Mouse (Mus musculus) cerebellum, postnatal 14 days (tissue): ENCODE measurements around the gene Gng7.

Source experiments
- DNase-seq, 2 experiments: peaks; one replicate each; pipeline ENCODE4 v3.0.0; 2021; ENCODE audit warnings: mixed read lengths in 2 of 2

The Gng7 gene

DNA sequence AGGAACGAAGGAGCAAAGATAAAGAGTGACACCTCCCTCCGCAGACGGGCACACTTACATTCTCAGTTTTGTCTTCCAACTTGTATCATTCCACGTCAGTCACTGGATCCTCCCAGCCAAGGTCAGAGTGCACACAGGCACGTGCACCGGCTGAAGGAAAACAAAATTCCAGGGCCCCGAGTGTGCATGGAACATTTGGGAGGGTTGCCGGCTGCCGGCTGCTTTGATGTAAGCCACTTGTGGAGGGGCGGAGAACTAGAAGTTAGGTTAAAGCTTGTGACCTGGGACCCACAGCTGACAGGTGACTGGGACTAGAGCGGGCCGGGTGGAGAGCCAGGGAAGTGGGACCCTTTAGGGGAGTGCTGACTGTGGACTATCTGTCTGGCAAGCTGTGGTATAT, 48.4 kb downstream of the Gng7 start:
- DNase-seq = no peak

DNA sequence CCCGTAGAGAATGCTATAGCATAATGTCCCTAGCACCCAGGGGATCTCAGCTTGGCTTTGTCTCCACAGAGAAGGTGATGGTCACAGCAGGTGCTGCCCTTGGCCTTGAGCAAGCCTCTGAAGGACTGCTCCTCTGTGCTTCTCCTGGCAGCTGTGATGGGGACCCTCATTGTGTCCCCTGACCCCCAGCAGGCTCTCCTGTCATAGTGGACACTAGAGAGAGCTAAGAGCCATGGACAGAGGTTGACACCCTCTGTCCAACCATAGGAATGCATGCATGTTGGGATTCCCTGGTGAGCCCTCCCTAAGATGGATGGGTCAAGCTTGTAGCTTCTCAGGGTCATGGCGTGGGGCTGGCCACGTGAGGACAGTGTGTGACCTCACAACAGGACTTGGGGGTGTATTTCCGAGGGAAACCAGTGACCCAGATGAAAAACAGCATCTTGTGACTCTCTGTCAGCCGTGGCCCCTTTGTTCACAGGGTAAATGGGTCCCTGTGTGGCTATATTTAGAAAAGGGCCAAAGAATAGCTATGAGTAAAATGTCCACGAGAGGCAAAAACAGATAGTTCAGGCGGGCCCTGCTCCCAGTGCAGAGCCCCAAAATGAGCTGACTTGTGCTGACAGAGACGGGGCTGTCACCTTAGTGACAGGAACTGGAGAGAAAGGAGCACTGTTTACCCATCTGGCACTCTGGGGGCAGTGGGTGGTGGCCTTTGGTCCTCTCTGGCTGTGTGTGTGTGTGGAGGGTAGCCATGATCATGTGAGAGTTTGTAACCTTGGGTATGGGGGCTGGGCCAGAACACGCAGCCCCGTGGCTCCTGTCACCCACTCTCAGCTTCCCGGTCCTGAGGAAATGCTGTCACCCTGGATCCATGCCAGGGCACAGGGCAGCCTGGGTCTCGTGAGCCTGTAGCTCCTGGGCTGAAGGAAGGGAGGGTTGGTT, 51.4 kb downstream of the Gng7 start:
- DNase-seq = peak in 1 of 2 experiments; percentile 48

DNA sequence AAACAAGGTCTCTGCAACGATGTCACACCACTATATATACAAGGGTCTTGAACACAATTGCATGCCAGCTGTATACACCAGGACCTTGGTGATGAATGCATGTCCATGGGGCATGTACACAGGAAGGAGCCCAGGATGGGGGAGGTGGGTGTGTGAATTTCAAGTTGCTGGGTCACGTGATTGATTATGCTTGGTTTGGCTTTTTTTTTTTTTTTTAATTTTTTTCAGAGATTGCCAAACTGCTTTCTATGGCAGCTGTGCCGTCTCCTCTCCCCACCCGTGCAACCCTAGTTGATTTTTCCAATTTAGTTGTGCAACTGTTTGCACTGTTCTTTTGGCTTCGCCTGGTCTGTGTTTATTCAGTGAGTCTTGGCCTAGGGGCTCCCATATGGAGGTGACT, 52.2 kb downstream of the Gng7 start:
- no peak for DNase-seq

DNA sequence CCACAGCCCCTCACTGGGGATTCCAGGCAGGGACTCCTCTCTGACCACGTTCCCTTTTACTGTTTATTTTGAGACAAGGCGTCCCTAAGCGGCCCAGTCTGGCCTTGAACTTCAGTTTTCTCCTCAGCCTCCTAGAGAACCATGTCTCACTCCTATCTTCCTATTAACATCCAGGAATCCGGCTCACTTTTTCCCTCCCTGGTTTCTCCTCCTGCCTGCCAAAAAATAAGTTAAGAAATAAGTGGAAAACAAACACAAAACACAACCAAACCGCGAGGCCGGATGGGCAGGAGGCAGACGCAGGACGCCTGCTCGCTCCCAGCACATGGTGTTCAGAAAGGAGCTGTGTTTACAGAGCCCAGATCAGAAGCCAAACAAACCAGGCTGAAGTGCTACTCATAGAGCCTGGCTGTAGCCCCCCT, 52.7 kb downstream of the Gng7 start:
- no peak for DNase-seq

DNA sequence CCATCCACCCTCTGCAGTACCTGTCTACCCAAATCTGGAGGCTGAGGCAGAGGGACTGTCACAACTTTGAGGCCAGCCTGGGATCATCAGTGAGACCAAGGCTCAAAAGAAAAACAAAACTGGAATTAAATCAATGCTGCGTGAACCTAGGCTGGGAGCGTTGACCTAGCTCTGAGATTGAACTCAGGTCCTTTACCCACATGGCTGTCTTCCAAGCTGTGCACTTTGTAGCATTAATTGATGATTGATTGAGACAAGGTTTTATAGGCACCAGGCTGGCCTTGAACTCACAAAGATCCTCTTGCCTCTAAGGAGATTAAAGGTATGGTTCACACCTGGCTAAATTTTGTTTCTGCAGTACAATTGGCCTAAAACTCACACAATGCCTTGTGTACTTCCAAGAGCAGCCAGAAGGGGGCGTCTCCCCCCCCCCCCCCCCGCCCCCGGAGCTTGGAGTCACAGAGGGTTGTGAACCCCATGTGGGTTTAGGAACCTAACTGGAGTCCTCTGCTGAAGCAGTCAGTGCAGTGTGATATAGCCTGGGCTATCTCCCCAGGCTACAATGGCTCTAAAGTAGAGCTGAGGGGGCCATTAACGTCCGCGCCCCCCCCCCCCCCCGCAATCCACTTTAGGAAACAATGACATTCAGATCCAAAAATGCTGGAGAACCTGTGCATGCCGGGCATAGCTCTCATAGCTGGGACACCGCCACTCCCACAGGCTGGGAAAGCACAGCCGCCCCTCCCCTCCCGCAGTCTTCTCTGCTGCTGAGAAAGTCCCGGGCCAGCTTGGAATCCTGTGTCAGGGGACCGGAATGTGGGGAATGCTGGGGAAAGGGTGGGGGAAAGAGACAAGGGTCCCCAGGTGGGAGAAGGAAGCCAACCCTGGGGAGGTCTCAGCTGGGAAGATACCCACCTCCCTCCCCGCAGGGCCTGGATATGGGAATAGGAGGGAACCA, 53.9 kb downstream of the Gng7 start:
- no peak for DNase-seq

DNA sequence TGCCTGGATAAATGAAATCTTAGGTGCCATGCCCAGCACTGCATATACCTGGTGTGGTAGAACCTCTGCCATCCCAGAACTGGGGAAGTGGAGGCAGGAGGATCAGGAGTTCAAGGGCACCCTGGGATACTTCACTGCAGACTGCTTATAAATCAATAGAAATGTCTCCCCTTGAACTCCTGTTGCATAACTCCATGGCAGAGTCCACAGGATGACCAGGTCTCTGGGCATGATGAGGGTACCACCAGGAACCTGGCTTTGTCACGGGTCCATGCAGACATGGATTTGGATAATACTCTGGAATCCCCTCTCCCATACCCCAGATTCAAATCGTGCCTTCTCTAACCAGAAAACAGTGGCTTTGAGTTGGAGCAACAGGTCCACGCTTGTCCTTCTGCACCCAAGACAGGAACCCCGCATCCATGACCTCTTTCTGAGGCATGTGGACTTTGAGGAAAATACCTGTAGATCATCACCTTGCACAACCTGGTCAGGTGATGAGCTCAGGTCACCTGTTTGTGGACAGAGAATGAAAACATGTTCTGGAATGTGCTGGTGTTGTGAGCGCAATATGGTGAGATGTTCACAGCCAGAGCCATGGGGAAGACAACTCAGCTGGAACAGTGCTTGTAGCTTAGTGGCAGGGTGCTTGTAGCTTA, 55.6 kb downstream of the Gng7 start:
- DNase-seq = no peak

DNA sequence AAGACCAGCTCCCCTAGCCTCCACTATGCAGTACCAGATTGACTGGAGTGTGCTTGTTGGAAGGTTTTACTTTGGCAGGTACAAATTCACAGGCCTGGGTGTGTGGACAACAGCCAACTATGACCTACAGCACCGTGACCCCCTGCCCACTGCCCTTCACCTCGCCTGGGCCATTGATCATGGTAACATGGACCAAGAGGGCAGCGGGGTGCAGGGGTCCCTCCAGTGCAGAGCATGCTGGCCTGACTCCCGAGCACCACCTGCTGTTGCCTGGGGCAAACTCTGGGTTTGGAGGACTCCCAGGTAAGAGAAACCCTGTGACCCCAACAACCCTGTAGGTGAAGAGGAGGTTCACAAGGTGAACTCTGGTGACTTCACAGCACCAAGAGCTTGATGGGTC, 57.0 kb downstream of the Gng7 start:
- no peak for DNase-seq

DNA sequence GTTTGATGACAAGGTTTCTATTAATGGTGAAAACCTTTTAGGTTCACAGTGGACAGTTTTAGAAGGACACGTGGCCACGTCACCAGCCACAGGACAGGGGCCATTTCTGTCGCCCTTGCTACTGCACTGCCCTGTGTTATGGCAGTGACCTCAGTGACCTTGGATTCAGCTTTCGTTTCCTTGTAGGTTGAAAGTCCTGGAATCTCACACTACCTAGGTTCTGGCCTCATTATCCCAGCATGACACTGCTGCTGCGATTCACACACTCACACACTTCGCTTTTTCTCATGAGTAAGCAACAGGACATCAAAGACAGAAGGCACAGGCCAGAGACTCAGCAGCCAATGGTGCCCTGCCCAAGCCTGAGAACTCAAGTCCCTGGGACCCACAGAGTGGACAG, 57.8 kb downstream of the Gng7 start:
- no peak for DNase-seq

DNA sequence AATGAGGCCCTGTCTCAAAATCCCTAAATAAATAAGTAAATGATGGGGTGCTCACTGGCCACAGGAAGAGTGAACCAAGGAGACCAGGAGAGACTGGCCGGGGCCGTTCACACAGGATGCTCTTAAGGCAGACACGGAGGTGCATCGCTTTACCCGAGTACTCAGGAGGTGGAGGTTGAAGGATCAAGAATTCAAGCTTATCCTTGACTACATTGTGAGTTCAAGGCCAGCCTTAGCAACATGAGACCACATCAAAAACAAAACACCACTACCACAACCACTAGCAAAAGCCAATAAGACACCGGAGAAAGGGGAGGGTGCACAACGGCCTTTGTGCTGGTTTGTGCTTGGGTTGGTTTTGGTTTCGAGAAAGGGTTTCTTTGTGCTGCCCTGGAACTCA, 58.4 kb downstream of the Gng7 start:
- no peak for DNase-seq

DNA sequence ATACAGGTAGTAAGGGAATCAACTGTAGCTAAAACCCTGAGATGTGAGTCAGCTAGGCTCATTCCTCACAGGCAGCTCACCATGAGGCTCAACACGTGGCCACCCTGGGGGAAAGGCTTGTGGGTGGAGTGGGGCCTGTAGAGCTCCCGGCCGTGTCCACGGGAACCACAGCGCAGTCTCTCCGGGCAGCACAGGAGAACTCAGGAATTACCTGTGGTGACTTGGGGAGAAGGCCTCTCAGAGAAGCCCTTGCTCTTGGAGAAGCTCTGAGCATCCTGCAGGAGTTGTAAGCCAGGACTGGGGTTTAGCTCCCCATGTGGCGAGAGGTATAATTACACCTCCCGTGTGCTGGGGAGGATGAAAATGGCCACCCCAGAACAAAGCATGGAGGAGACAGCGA, 59.2 kb downstream of the Gng7 start:
- DNase-seq = peak; percentile 78 to 82

DNA sequence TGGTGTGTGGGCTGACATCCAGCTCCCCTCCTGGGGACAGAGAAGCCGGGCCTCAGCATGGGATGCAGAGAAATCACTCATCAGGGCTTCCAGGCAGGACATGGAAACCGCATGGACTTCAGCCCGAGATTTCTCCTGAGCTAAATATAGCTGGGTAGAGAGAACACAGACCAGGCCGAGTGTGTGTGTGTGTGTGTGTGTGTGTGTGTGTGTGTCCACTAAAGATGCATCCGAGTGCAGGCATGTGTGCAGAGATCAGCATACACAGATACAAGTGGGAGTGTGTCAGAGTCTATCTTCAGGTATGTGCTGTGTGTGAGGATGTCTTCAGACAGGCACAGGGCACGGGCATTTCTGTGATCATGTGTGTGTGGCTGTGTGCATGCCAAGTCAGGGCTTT, 59.9 kb downstream of the Gng7 start:
- DNase-seq = peak; percentile 64 to 72

DNA sequence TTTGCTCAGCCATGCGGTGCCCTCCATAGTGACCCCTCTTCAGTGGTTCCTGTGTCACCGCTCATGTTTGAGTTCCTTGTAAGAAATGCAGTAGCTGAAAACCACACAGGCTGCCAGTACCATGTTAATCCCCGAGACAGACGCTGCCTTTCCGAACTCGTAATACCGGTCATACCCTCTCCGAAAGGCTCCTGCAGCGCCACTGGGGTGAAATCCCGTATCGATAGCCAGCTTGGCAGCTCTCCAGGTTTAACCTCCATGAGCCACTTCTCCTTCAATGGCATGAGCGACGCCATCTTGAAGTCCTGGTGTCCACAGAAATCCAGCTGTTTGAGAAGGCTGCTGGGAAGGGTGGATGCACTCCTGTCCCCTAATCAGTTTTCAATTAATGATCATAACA, 60.3 kb downstream of the Gng7 start:
- DNase-seq = no peak

DNA sequence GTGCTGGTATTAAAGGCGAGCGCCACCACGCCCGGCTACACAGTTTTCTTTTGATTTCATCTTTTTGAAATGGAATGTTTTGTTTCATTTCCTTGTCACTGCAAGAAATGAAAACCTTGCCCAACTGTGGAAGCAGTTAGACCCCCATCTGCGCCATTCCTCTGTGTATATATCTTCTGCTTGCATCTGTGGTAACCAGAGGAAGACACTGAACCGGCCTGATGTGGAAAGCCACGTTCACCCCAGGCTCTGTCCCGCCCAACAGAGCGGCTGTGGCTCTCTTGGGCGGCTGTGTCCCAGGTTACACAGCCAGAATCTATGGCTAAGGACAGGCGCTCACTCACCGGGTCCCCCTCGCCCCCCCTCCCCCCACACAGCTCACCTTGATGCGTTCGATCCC, 62.3 kb downstream of the Gng7 start:
- no peak for DNase-seq

DNA sequence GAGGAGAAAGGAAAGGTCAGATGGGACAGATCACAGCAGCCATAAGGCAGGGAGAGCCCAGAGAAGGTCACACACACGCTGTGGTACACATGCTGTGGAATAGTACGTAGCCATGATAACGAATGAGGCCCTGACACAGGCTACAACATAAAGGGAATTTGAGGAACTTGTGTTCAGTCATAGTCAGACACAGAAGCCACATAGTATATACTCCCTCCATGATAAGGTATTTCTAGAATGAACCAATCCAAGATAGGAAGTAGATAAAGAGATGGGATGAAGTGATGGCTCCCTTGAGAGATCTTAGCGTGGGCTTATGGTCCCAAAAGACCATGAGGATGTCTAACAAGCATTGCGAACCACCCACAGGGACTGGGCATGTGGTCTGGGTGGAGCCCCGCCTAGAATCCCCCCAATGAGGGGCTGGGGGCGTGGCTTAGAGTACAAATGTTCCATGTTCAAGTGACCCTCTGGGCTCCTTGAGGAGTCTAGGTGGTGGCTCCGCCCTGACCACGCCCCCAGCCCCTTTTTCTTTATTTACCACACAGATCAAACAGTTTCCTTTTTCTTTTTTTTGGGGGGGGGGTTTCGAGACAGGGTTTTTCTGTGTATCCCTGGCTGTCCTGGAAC, 62.9 kb downstream of the Gng7 start:
- no peak for DNase-seq

DNA sequence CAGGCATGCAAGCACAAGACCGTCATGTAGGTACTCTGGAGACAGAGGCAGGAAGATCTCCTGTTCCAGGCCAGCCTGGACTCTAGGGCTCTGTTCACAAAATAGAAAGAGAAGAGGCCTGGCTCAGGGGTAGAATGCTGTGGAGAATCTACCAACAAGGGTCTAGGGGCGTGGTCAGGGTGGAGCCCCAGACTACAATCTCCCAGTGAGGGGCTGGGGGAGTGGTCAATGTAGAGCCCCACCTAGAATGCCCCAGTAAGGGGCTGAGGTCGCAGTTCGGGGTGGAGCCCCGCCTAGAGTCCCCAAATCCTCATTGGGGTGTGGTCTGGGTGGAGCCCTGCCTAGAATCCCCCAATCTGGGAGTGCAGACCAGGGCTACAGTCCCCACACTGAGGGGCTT, 64.4 kb downstream of the Gng7 start:
- no peak for DNase-seq

DNA sequence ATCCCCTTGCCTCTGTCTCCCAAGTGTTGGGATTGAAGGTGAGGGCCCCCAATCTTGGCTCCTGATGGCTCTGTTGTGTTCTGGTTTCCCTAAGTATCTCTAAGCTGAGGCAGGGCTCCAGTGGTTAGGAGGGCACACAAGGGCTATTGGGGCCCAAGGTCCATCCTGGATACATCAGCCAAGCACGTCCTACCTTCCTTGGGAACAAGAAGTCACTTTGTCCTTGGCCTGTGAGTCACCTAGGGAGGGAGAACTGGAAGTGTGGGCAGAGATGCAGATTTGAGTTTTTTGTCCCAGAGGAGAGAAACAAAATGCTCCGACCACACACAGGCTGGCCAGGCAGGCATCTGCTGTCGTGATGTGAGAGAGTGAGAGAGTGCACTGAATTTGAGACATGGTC, 65.7 kb downstream of the Gng7 start:
- no peak for DNase-seq

DNA sequence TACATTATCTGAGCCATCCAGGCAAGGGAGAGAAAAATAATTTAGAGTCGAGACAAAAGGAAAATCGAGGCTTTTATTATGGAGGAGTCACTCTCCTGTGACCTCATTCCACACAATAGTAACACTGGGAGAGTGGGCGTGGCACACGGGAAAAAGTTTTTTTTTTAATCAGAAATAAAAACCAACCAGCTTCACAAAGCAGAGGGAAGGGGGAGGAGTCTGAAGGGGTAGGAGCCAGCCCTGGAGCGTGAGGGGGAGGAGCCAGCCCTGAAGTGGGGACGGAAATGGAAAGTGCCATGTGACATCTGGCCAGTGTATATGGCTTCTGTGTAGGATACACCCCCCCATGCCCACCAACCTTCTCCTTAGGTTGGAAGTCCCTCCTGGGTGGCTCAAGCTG, 66.2 kb downstream of the Gng7 start:
- no peak for DNase-seq

DNA sequence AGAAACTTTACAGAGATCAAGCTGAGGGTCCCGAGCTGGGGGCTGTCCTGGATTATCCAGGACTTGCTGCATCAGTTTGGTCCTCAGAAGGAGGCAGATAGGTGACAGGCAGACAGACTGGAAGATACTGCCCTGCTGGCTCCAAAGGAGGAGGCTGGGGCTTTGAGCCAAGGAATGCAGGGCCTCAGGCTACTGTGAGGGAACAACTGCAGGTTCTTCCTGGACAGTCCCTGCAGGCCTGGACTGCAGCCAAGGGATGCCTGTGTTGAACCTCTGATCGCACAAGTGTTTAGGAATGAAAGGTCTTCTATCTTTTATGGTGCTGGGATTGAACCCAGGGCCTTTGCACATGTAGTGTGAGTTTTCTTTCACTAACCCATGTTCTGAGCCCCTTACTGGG, 66.9 kb downstream of the Gng7 start:
- DNase-seq = no peak

DNA sequence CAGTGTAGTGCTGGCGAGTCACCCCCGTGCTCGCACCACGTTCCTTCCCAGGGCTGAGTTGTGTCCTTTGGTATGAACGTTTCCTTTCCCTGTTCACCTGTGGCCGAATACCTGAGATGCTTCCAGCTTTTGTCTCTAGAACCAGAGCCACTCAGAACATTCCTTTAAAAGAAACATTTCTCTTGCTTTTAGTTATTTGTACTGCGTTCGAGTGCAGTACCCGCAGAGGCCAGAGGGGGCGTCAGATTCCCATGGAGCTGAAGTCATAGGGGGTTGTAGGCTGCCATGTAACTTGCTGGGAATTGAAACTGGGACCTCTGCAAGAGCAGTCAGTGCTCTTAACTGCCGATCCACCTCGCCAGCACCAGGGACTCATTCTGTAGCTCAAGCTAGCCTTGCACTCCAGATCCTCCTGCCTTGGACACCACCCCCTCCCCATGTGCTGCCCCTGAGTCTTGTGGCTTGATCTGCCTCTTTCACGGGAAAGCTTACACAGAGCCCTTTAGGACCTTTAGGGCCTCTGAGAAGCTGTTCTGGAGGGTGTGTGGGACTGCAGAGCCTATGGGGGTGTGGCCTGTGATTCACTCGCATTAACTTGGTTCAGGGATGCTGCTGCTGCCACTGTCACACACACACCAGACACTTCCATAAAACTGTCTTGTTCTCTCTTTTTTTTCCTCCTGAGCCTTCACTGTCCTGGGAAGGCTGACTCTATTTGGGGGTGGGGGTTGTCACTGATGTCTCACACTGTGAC, 67.9 kb downstream of the Gng7 start:
- DNase-seq = no peak

DNA sequence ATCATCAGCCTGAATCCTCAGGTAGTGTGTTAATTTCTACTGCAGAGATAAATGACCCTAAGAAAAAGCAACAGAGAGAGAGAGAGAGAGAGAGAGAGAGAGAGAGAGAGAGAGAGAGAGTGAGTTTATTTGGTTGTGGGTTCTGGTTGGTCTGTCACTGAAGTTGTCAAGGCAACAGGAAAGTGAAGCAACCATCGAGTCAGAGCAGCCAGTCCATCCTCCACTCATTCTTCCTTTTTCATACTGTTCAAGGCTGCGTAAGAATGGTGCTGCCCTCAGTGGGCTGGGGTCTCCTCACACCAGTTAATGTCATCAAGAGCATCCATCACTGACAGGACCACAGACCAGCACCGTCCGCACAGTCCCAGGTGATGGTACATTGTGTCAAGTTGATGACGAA, 70.5 kb downstream of the Gng7 start:
- DNase-seq = no peak

DNA sequence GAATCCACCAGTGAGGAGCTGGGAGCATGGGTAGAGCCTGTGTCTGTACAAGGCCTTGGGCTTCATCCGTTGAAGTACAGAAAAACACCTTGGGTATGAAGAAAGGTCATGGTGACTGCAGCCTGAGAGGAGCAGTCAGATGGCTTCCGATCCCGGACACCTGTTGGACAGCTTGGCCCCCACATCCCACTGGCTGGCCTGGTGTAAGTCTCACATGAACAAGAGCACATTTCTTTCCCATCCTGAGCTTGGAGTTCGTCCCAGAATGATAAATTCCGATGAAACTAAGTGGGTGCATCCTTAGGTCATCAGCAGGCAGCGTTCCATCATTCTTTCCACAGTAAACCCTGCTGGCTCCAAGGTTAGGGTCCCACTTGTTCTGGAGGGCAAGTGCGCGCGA, 71.0 kb downstream of the Gng7 start:
- DNase-seq = no peak

DNA sequence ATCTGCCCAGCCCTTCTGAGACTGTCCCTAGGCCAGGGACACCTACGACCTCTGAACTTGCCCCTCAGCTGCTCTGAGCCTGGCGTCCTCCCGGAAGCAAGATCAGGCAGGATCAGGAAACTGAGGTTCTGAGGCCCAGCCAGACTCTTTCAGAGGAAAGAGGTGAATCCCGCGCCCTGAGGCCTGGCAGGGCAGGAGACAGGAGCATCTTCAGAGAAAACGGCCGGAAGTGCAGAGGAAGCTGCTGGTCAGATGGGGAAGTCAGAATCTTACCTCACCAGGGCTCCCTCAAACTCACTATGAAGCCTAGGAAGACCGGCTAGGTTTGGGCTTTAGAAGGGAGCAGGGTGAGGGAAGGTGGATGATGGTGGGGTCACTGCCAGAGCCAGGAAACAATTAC, 71.8 kb downstream of the Gng7 start:
- no peak for DNase-seq
